6 mouse cellular contexts compared by ENCODE assay signal in genomic region chr2:32492661-32493060, GRCm38 (mm10).
"Had no signal": no experiment of that assay in that cellular context is flagged by ENCODE, and none has a peak within 500 bp of the region (broad histone marks: within the 10 kb centered on the region; RNA-seq: fewer than 3 reads in every experiment).

No protein-coding gene starts in this region.

- DNase-seq: kidney, adult 11 months; kidney, postnatal 10 days; kidney, postnatal 4 days; left cerebral cortex, postnatal 4 days; retina, postnatal 1 day; right cerebral cortex, postnatal 4 days had no signal
